Mouse (Mus musculus) heart, adult 9 months (tissue): ENCODE measurements around the gene Wdr38.
"Not testable (repeated sequence)": the region's sequence is repeated elsewhere in the genome, so short reads cannot be mapped to it uniquely, and the experiment has no call there.

Experiments
- DNase-seq, 2 experiments: peaks; one replicate each; pipeline ENCODE4 v3.0.0; 2022; ENCODE audit warnings: low spot score in 2 of 2

Gene Wdr38

DNA sequence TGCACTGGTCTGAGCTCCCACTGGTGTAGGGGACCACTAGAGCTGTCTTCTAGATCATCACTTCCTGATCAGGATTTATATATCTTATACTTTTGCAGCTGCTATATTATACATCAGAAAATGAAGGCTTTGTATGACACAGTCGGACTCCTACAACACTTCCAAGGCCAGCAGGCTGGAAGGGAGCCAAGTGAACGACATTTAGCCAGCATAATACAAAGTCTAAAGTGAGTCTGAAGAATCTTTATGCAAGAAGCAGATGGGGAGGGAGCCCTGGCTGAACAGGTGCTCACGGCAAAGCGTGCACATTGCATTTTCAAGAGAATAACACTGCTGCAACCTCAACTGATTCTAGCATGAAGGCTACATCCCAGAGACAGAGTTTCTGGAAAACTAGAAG lies 4.8 kb upstream of the Wdr38 start:
- DNase-seq = no peak

DNA sequence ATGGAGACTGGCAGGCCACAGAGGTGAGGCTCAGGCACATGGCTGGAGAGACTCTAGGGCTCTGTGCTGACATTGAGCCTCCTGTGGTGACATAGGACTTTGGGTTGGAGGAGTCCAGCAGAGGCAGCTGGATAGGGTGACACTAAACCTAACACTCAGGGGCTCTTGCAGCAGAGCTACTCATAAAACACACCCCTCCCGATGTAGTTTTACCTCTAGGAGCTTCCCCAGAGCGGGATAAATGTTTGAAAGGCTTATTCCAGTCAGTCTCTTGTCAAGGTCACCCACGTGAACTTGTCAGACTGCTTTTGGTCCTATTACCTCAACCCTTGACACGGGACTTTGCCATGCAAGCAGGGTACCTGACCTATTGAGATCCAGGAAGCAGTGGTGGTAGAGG lies 2.1 kb downstream of the Wdr38 start:
- no peak for DNase-seq

DNA sequence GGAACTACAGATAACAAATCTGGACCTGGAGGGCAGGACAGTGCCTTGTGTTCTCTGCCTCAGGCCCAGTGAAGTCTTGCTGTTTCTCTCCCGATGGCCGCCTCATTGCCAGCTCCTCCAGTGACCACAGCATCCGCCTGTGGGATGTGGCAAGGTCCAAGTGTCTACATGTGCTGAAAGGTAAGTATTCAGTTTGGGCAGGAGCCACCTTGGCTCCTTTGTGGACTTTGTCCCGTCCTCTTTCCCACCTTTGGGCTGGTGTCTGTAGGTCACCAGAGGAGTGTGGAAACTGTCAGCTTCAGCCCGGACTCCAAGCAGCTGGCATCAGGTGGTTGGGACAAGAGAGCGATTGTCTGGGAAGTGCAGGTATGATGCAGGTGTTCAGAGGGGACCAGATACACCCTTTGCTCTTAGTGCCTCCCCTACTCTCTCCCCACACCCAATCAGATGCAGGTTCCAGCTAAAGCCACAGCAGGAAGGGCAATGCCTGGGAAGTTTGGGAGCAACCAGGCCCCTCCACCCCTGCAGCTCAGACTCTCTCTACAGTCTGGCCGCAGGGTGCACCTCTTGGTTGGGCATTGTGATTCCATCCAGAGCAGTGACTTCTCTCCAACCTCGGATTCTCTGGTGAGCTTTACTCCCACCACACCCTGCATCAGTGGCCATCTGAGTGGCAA lies 2.8 kb downstream of the Wdr38 start:
- no peak for DNase-seq

DNA sequence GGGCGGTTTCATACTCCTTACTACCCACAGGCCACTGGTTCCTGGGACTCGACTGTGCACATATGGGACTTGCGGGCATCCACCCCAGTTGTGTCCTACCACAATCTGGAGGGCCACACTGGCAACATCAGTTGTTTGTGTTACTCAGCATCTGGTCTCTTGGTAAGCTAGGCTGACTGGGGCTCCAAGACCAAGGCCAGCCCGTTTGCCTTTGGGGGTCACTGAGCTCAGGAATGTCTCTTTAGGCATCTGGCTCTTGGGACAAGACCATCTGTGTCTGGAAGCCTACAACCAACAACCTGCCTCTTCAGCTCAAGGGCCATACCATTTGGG lies 3.3 kb downstream of the Wdr38 start:
- DNase-seq = no peak

DNA sequence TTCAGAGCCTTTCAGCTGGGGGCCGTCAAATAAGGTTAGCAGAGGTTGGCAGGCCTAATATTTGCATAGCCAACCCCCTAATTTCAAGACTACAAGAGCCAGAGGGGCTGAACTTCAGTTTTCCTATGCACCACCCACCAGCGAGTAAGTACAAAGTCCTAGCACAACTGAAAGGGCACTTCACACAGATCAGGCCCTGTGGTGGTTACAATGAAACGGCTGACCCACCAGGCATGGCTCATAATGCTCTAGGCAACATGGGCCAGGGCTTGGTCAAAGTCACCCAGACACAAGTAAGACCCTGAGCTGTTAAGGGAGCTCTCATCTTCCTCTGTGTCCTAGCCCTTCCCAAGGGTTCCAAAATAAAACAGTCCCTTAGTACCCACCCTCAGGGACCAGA lies 4.6 kb downstream of the Wdr38 start:
- no peak for DNase-seq

DNA sequence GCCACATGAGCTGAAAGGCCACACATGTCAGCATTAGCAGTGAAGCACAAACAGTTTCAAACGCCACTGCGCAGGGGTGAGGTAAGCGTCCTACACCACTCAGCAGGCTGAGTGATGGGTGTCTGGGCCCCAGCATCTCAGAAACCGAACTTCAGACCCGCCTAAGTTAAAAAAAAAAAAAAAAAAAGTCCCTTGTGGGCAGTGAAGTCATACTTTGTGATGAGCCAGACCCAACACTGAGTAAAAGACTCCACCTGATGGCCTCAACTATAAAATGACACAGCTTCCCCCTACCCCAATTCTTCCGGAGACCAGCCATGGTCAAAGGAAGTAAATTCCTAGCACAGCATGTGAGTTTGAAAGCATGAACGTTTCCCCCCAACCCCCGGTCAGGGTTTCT lies 5.8 kb downstream of the Wdr38 start:
- DNase-seq = no peak

DNA sequence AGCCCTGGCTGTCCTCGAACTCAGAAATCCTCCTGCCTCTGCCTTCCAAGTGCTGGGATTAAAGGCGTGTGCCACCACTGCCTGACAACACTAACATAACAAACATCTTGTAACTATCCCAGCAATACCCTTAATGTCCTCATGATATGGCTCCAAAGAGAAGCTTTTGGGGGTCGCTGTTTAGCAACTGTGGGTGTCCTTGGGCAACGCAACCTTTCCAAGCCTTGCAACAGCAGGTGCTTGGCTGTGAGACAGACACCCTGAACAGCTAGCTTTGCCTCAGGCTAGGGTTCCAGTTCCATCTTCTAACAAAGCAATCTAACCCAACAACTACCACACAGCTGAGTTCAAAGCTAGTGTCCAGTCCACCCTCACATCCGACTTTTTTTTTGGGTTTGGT lies 6.2 kb downstream of the Wdr38 start:
- no peak for DNase-seq

DNA sequence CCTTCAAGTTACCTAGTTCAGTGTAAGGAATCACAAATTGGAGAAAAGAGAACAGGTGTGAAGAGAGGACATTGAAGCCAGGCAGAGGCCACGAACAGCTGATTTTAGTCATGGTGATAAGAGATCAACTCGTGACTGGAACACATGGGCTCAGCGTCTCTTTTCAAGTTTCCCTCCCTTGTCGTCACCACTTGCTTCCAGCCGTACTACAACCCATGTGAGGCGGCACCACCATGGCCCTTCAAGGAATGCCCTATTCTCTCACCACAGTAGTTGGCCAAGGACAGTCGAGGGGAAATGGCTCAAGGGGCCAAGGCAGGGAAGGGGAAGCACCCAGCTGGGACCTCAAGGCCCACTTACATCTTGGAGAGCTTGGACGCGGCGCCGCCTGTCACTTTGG lies 7.1 kb downstream of the Wdr38 start:
- DNase-seq = no peak

DNA sequence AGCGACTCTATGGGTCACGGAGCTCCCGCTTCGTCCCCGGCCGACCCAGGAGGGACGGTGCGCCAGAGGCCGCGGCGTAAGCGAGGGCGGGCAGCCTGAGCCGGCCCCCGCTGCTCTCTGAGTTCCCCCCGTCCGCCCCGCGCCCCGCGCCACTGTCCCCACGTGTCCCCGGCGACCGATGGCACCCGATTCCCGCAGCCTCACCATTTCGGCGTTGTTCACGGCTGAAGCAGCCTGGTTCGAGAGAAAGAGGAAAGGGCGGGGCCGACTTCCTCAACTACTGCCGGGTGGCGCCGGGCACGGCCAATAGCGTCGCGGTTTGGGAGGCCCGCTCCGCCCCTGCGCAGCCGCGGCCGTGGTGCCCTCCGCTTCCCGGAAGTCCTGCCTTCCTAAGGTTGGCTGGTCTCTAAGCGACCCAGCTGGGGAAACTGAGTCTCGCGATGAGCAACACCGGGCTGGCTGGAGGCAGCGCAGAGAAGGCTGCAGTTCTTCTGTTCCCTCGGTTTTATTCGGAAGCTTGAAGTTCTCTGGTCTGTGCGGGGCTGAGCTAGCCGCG lies 7.7 kb downstream of the Wdr38 start, which contains the start of gene Arpc5l:
Gene Arpc5l (plus strand): TSS at position 469 of the 556 bp plus-strand sequence.
- DNase-seq = peak; percentile 91 to 92

DNA sequence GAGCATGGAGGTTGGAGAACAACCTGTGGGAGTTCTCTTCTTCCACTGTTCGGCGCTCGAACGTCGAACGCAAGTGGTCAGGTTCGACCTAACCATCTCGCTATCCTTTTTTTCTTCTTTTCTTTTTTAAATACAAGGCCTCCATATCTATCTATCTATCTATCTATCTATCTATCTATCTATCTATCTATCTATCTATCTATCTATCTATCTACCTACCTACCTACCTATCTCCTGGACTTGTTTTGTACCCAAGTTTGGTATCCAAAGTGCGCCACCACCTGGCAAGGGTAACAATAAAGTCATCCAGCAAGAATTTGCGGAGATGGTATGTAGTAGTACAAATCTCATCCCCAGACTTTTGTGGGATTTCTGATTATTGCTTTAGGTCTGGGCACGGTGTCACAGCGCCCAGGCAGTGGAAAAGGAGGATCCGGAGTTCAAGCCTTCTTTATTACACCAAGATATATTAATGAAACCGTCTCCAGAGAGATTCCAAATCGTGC lies 8.4 kb downstream of the Wdr38 start, which contains the start of gene Rpl35:
Gene Rpl35 (minus strand): TSS at position 51 of the 506 bp plus-strand sequence.
- DNase-seq = no peak

DNA sequence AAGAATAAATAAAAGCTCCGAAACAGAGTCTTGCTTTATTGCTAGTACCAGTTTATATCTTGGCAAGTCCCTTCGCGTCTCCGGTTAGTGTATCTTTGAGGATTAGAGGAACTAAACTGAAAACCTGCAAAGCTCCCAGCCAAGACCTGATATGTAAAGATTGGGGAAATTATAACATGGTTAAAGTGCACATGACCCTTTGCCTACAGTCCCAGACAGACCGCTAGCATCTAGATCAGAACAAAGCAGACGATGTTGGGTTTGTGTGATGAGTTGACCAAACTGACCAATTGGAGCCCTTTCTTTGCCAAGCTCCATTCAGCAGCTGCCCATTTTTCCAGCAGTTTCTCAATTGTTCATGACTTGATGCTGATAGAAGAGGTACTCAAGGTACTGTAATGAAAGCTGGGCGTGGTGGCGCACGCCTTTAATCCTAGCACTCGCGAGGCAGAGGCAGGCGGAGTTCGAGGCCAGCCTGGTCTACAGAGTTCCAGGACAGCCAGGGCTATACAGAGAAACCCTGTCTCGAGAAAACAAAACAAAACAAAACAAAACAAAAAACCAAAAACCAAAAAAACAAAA lies 9.0 kb downstream of the Wdr38 start:
- no peak for DNase-seq

DNA sequence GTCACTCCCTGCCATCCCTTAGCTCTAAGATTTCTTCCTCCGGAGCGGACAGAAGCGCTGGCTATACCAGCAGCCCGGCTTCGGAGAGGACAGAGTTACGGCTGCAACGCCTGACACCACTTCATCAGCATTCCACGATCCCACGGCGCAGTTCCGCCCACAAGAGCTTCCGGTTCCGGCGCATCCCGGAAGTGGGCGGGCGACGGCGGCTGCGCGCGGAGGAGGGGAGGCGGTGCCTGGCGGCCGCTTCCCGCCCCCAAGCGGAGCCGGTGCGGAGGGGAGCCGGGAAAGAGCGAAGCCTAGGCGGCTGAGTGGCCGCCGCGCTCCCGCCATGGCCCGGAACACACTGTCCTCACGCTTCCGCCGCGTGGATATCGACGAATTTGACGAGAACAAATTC lies 10.6 kb downstream of the Wdr38 start:
- peak; percentile 92 to 93 for DNase-seq

DNA sequence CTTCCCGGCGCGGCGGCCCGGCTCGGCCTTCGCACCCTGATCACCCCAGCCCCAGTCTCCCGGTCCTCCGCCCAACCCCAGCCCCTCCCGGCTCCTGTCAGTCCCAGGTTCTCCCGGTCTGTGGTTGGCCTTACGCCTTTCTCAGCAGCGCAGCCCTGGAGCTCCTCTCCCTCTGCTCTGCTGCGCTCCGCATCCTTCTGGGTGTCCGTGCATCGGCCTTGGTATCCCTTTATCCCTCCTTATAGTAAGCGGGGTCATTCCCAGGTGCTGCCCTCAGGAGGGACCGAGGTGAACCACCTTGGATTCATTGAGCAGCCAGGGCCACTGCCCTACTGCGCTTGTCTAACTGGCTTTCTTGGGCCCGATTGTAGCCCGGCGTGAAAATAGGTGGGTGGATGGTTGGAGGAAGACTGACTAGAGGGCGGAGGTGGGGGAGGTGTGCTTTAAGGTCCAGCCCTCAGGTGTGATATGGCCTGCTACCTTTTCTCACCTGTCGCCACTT lies 11.1 kb downstream of the Wdr38 start:
- DNase-seq = no peak

DNA sequence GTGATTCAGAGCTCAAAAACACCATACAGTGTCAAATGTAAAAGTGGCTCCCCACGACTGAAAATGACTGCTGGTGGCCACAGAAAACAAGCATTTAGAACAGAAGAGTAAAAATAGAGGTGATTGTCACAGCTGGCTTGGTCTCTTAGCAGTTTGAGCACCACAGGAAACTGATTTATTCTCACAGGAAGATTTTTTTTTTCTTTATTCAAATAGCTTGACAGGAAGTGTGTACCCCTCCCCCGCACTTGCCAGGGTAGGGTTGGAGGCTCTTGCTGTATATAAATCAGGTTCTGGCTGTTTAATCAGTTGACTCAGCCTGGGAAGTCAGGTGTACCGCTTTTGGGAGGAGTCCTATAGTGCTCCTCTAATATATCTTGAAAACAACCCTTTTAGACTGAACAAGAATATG lies 11.7 kb downstream of the Wdr38 start:
- DNase-seq = peak in 1 of 2 experiments; percentile 31

DNA sequence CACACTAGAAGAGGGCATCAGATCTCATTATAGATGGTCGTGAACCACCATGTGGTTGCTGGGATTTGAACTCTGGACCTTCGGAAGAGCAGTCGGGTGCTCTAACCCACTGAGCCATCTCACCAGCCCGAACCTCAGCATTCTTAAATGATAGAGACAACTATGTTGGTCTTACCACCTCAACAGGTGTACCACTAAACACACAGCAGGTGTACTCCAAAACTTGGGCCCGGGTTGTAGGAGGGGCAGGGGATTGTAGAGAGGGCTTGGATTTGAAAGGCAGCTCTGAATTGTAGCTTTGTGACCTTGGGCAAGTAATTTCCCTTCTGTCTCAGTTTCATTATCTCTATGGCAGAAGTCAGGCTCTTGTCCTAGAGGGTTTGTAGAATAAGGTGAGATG lies 12.9 kb downstream of the Wdr38 start:
- not testable (repeated sequence) for DNase-seq

DNA sequence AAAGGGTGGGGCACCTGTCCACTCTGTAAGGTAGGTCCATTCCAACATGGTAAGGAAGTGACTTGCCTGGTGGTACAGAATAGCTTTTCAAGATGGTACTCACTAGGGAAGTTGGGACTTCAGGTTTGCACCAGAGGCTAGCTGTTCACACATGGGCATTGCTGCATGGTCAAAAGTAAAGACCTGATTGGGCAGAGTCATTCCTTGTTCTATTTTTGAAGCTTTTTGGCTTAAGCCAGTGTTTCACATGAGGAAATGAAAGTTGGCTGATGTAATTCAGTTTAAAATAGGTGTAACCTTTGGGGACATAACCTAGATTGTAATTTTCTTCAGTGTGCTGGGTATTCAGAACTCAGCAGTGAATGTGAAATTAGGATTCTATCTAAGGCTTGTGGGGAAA lies 14.0 kb downstream of the Wdr38 start:
- DNase-seq = peak; percentile 43 to 56

DNA sequence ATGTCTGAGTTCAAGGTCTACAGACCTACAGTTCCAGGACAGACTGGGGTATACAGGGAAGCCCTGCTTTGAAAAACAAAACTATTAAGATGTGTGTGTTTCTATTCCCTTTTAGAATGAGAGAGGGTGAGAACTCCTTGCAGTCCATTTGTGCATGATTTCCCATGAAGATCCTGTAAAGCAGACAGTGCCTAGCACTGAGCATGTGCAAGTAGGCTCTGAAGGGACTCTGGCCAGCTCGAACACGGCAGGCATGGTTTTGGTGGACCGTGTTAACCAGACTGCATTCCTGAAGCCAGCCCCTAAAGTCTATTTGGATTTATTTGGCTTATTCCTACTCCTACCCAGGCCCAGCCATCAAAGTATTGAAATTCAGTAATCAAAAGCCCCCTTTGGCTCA lies 14.7 kb downstream of the Wdr38 start:
- DNase-seq = no peak

DNA sequence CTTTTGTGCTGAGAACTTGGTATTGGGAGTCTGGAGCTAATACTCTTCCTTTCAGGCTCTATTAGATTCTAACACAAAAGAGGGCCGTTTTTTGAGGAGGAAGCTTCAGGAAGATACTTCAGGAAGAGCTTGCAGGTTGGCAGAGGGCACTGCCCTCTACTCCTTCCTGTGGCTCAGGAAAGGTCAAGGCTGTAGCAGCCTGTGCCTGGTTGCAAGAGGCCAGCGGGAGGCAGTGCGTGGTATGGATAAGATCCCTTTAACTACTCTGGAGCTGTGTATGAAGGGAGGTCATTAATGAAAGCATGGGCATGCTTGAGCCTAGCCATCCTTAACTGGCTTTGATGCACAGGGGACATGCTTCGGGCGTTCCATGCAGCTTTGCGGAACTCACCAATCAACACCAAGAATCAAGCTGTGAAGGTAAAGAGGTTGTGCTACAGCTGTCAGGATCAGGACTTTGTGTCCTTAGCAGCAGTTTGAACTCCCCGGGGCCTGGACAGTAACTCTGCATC lies 15.5 kb downstream of the Wdr38 start:
- no peak for DNase-seq

DNA sequence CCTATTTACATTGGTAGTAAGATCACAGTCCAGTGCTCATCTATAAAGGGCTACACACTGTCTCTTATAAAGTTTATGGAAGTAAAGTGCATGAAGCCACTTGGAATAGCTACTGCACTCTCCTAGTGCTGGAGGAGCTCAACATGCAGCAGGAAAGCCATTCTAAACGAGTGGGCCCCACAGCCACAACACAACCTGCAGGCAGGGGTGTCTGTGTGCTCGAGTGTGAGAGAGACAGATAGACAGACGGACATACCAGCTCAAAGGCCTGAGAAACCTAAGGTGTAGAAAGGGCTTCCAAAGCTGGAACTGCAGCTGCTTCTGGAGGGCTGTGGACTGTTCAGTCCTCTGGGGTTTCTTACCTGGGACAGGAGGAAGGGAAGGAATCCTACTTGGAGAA lies 19.3 kb downstream of the Wdr38 start:
- DNase-seq = no peak

DNA sequence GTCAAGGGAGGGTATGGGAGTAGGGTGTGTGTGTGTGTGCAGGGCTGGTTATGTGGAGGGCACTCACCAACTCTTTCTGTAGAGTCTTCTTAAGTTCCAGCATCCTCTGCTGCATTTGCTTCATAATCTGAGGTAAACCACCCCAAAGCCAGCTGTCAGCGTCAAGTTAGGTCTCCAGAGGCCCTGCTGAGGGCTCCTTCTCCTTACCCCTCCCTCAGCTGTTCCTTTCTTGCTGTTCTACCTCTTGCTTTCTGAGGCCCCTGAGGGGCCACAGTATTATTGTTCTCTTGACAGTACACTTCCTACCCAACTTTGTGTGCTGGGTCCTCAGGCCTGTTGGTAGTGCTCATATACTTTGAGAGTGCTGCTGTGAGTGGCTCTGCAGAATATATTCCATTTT lies 22.7 kb downstream of the Wdr38 start:
- no peak for DNase-seq

DNA sequence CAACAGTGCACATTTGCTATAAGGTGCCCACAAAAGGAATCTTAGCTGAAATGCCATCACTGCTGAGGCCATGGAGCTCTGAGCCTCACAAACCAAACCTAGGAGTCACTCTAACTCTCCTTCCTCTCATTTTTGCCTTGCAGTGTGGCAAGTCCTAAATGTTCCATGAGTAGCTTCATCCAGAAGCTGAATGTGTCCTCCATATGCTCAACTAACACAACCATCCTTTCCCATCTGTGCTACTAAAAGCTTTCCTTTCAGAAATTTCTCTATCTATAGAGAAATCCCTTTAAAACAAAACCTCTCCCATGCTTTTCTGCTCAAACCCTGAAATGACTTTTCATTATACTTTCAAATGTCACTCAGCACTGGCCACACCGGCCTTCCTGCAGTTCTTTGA lies 34.3 kb downstream of the Wdr38 start:
- DNase-seq = no peak

DNA sequence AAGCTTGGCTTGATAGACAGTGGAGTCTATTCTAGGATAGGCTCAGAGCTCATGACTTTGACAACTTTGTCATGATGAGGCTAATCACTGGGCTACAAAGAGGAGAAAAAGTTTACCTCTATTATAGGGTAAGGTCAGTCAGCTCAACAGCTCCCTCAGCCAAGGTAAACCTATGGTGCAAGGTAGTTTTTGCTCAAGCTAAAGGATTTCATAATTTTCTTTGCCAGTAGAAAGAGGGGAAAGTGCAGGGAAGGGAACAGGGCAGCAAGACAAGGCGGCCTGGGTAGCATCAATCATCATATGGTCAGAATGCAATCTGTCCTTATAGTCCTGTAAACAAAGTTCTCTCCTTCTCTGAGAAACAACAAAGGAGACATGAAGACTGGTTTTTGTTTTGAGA lies 42.9 kb downstream of the Wdr38 start:
- DNase-seq = no peak

DNA sequence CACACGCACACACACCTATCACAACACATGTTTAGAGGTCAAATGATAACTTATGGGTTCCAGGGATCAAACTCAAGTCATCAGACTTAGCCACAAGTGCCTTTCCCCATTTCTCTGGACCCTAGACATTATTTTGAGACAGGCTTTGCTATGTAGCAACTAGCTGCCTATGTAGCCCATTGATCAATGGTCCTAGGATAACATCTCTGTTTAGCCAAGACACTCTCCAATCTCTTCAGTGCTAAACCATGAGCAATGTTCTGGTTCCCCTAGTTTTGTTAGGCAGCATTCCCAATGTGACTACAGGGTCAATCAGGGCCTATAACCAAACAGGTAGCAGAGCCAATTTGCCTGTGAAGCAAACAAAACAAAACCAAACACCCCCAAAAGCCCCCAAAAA lies 51.2 kb downstream of the Wdr38 start:
- DNase-seq = no peak
